Mouse (Mus musculus) 416B (cell line): ENCODE measurements around the gene H2al2a.
"Not testable (repeated sequence)": the region's sequence is repeated elsewhere in the genome, so short reads cannot be mapped to it uniquely, and the experiment has no call there.

ENCODE experiments used
- DNase-seq: peaks from one replicate; pipeline ENCODE4 v3.0.0; 2011; ENCODE audit warnings: low read depth

Gene H2al2a

DNA sequence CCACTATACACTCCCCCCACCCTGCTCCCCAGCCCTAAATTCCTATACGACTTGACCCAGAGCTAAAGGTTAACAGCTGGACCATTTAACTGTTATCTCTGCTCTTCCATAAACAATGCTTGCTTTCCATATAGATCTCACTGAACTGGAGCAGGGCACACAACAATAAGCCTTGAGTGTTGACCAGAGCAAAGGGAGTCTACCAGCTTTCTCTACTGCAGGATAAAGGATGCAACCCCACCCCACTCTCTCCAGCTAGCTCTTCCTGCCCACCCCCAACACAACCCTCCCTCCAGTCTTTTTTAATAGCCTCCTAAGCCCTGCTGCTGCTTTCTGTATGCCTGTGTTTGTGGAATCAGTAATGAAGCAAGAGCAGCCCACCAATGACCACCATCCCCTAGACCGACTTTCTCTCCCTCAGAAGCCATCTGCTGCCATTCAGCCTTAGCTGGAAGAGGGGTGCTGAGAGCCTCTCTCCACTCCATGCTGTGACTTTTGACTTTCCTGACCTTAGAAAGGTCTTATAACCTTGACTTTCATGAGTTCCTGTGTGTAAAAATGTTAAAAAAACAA, 22.8 kb downstream of the H2al2a start:
- no peak for DNase-seq

DNA sequence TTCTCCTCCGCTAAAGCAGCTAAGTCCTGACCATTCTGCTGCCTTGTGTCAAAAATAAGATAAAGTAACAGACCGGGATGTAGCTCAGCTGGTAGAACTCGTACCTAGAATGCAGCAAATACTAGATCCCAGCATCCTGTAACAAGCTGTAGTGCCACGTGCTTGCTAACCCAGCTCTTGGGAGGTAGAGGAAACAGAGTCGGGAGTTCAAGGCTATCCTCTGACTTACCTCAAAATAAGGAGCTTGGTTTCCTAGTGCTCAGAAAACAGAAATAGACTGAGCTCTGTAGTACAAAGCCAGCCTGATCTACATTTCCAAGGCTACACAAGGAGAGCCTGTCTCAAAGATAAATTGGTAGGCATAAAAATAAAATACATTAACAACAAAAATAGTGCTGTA, 23.5 kb downstream of the H2al2a start:
- no peak for DNase-seq

DNA sequence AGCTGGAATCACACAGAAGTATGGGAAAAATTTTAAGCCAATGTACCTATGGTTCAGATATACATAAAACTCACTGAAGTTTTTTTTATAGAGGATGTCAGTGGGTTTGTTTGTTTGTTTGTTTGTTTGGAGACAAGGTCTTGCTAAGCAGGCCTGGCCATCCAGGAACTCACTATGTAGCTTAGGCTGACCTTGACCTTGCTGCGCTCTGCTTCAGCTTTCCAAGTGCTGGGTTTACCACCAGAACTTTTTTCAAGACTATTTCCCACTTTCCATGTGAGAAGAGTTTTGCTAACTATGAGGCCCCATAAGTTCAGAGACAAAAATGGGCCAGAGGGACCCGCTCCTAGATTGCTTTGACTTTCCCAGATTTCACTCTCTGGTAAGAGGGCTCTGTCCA, 23.9 kb downstream of the H2al2a start:
- DNase-seq, result no peak

DNA sequence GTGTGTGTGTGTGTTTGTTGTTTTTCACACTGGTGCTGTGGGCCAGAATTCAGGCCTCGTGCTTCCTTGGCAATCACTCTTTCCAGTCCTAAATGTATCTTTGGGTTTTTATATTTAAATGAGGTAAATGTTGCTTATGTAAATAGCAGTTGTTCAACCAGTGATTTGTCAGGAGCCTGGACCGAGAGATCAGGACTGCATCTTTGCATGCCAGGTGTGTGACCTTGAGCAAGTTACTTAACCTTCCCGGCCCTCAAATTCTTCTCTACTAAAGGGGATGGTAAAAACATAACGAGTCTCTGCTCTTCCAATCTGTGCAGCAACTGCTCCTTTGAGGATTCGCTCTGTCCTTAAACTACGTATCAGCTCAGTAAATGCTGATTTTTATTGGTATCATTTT, 25.4 kb downstream of the H2al2a start:
- DNase-seq, result no peak

DNA sequence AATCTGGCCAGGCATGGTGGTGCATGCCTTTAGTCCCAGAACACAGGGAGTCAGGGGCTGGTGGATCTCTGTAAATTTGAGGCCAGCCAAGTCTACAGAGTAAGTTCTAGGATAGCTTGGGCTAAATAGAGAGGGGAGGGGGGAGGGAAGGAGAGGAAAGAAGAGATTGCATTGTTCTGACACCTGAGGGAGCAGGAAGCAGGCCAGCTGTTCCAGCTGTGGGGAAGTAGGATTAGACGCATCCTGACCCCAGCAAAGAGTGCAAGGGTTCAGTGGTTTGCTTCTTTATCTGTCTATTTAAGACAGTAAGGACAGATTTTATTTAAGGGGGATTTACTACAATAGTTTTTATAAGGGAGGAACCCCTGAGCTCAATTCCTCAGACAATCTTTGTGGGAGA, 26.1 kb downstream of the H2al2a start:
- no peak for DNase-seq

DNA sequence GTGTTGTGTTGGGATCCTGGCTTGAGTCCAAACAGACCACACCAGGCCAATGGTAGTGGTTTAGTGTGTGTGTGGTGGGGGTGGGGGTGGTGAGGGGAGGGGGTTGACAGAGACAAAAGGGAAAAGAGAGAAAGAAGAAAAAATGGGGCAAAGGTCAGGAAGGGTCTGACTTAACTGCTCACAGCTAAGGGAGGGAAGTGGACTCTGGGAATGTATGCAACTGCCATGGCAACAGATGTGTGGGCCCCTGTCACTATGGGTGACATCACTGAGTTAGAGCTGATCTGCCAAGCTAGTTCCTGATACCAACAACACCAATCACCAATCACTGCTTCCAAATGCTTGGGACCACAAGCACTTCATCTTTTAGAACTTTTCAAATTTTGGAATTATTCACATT, 26.6 kb downstream of the H2al2a start:
- DNase-seq, result no peak

DNA sequence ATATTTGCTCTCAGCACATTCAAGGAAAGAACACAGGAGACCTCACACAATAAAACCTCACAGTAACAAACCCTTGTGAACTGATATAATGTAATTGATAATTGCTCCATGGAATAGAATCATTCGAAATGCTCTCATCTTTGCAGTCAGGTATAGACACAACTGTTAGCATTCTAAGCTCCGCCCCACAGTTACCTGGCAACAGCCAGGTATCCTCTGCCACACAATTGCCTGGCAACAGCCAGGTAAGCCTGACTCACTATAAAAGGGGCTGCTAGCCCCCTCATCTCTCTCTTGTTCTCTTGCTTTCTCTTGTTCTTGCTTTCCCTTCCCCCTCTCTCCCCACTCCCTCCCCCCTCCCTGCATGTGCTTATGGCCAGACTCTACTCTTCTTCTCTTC, 28.2 kb downstream of the H2al2a start:
- DNase-seq, result no peak

DNA sequence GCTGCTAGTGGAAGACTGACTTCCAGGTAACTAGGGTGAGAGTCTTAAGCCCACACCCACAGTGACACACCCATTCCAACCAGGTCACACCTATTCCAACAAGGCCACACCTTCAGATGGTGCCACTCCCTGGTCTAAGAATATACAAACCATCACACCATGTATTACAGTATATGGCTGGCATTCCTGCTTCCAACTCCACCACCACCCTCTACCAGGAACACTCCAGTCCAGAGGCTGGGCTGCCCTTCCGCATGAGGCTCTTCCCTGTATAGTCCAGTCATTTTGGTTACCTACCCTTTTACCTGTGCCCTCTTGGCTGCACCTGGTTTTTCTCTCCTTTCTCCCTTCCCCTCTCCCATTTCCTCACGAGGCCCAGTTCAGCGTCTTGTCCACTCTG, 28.7 kb downstream of the H2al2a start:
- DNase-seq, result not testable (repeated sequence)

DNA sequence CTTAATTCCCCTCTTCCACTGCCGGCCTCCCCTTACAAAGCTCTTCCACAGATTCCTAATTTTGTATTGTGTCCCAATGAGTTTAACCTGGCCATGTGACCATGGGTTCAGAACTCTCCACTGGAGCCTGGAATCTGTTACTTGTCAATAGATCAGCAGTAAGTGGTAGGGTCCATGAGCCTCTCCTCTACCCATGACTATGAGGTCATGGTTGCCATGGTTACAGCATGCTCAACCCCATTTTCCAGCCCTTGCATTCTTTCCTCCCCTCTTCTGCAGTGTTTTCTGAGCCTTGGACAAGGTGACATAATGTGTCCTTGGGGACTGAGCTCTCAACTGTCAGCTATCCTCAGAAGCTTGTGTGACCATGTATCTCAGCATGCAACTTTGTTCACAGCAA, 37.3 kb downstream of the H2al2a start:
- no peak for DNase-seq

DNA sequence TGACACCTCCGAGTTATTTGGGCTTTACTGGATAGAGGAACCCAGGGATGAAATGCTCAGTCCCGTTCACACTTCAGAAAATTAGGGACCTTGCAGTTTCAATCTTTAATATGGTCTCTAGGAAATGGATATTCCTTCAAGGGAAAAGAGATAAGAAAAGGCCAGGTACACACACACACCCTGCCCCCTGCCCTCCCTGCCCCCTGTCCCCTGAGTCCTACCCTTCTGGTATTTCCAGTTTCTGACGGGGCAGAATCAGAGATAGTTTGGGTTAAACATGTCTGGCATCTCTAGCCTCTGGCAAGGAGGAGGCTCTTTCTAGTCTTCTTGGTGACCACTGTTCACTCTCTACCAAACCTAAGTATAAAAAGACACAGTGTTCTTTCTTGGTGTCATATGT, 49.9 kb downstream of the H2al2a start:
- DNase-seq, result no peak
